Mouse (Mus musculus) neural tube, embryonic 13.5 days (tissue): Measurements from ENCODE around the gene Cd22. TPM values are rescaled to one million over a fixed set of nuclear protein-coding genes. Genes with fewer than 3 reads are reported as not detected.
"Not testable (repeated sequence)": the region's sequence is repeated elsewhere in the genome, so short reads cannot be mapped to it uniquely, and the experiment has no call there.

Source experiments
- ATAC-seq: fragments of 200-750 bp; cut with Nextera tagmentation; 2 replicates; pipeline ENCODE4 v1.8.0; 2017; ENCODE audit warnings: low read depth, mild to moderate bottlenecking, moderate TSS enrichment, moderate library complexity
- H3K27ac ChIP-seq: fragments of 300-500 bp; sonication (generic); replicated peaks from 2 replicates; pipeline ENCODE4 v1.5.1; 2015; ENCODE audit warnings: moderate library complexity, mild to moderate bottlenecking, inconsistent platforms
- H3K27me3 ChIP-seq: fragments of 300-500 bp; sonication (generic); 2 replicates; pipeline ENCODE4 v1.6.1; 2015; ENCODE audit warnings: mild to moderate bottlenecking, inconsistent platforms
- H3K36me3 ChIP-seq: fragments of 300-500 bp; sonication (generic); 2 replicates; pipeline ENCODE4 v1.6.1; 2015; ENCODE audit warnings: mild to moderate bottlenecking, inconsistent platforms
- H3K4me1 ChIP-seq: fragments of 300-500 bp; sonication (generic); replicated peaks from 2 replicates; pipeline ENCODE4 v1.6.1; 2015; ENCODE audit warnings: inconsistent platforms
- H3K4me2 ChIP-seq: fragments of 300-500 bp; sonication (generic); 2 replicates; pipeline ENCODE4 v1.6.1; 2015; ENCODE audit warnings: inconsistent platforms, mild to moderate bottlenecking, moderate library complexity
- H3K4me3 ChIP-seq: fragments of 300-500 bp; sonication (generic); 2 replicates; pipeline ENCODE4 v1.5.1; 2015; ENCODE audit warnings: mild to moderate bottlenecking, inconsistent platforms
- H3K9ac ChIP-seq: fragments of 300-500 bp; sonication (generic); 2 replicates; pipeline ENCODE4 v1.6.1; 2015; ENCODE audit warnings: moderate library complexity, mild to moderate bottlenecking, inconsistent platforms
- H3K9me3 ChIP-seq: fragments of 300-500 bp; sonication (generic); 2 replicates; pipeline ENCODE4 v1.6.1; 2016; ENCODE audit warnings: inconsistent platforms
- WGBS: fragments of 180-500 bp; shearing (Covaris S2); methylation state at CpG from one replicate; pipeline ENCODE4 v1.1.7; 2015; 5-methylcytosine and 5-hydroxymethylcytosine counted together
- polyA plus RNA-seq: library from polyadenylated mRNA; unstranded; fragments of >200 nt; fragmentation: Nextera tagmentation; extraction: Ambion mirVana; gene quantifications from 2 replicates; pipeline ENCODE4 v1.2.1, GENCODE M21; 2015

The Cd22 gene
- 0.43 TPM in 1 of 2 replicates, not detected in the other for polyA plus RNA-seq

DNA sequence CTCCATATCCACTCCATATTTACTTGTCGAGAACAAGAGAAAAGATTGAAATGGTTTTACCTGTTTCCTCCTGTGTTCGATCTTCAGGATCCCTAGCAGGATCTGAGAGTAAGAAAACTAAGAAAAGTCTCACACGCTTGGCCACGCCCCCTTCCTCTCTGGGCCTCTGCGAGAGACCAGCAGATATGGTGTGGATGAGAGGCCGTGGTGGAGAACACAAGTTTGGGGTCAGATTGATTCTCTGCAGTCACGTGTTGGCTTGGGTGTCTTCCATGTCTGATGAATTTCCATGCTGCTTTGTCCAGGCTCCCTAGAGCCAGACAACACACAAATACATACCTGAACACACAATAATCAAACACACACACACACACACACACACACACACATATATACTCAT lies at the start of gene Cd22:
TSS of gene Cd22 (minus strand) at position 167 of the 400 bp plus-strand sequence.
- ATAC-seq: no peak
- Histone ChIP-seq H3K27me3 (no peaks in the 10 kb centered on the region), H3K4me3 (no peak within 1 kb of the TSS), H3K4me2 (no peak within 1 kb of the TSS), H3K4me1 (no peaks in the 10 kb centered on the region), H3K9me3 (no peaks in the 10 kb centered on the region), H3K27ac (no peak within 1 kb of the TSS), H3K36me3 (no peaks in the 10 kb centered on the region), H3K9ac (no peak within 1 kb of the TSS)
- 78% methylated on average over 7 of the region's 7 CpGs for WGBS

DNA sequence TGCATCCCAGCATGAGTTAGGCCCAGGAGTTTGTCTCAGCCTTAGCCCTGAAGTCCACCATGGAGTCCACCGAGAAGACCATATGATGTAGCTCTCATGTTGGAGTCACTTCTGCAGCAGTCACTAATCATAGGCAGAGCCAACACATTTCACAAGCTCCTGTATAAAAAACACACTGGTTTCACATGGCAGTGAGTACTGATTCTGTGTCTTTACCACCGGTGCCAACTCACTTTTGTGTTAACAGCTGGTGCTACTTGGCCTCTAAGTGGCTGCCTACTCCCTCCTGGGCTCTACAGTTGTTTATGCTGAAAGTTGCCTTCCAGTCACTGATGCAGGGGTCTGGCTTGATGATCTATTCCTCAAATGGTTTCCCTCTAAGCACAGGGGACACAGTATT lies 44.4 kb upstream of the Cd22 start, which contains the start of gene Hamp2:
TSS of gene Hamp2 (minus strand) at position 101 of the 400 bp plus-strand sequence.
- not testable (repeated sequence) for H3K9me3 ChIP-seq, H3K36me3 ChIP-seq, H3K4me2 ChIP-seq, H3K9ac ChIP-seq, H3K4me3 ChIP-seq, H3K27ac ChIP-seq, H3K27me3 ChIP-seq, ATAC-seq, H3K4me1 ChIP-seq
- 68% methylated on average over 2 of the region's 2 CpGs for WGBS

DNA sequence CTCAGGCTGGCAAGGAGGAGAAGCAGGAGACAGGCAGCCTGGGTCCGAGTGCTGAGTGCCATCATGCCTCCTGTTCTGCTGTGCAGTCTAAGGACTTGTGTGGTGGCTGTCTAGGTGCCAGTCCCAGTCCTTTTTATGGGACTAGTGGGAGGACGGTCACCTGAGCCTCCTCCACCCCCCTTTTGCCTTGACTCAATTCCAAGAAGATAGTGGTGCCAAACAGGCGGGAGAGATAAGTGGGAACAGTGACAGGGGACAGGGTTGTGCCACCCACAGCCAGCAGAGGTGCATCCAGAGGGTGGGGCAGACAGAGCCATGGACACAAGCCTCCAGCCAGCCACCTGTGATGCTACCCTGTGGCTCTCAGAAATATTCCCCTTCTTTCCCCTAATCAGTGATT lies 43.9 kb upstream of the Cd22 start:
- Histone ChIP-seq H3K27ac (no peak overlapping the region), H3K9me3 (no peaks in the 10 kb centered on the region), H3K4me2 (no peak overlapping the region), H3K27me3 (no peaks in the 10 kb centered on the region), H3K9ac (no peak overlapping the region), H3K36me3 (no peaks in the 10 kb centered on the region), H3K4me1 (no peaks in the 10 kb centered on the region), H3K4me3 (no peak overlapping the region)
- ATAC-seq: no peak
- WGBS: 71% methylated on average over 3 of the region's 3 CpGs

- not testable (repeated sequence) for H3K9me3 ChIP-seq, H3K27me3 ChIP-seq, H3K9ac ChIP-seq, H3K27ac ChIP-seq, H3K36me3 ChIP-seq, ATAC-seq, H3K4me2 ChIP-seq, H3K4me1 ChIP-seq, H3K4me3 ChIP-seq
- 55% methylated on average over 3 of the region's 3 CpGs for WGBS
These were observed 42.3 kb upstream of the Cd22 start for GRCm38 (mm10) chr7:30922490-30922889.

GRCm38 (mm10) chr7:30920217-30920616 lies 40.1 kb upstream of the Cd22 start:
- Histone ChIP-seq H3K36me3 (no peaks in the 10 kb centered on the region), H3K4me1 (no peaks in the 10 kb centered on the region), H3K9ac (no peak overlapping the region), H3K27ac (no peak overlapping the region), H3K4me2 (no peak overlapping the region), H3K9me3 (no peaks in the 10 kb centered on the region), H3K27me3 (no peaks in the 10 kb centered on the region), H3K4me3 (no peak overlapping the region)
- WGBS: 54% methylated on average over 3 of the region's 3 CpGs
- no peak for ATAC-seq

- H3K9ac ChIP-seq: no peak overlapping the region
- H3K27me3 ChIP-seq: no peaks in the 10 kb centered on the region
These were observed 37.1 kb upstream of the Cd22 start for GRCm38 (mm10) chr7:30917219-30917618.

GRCm38 (mm10) chr7:30916713-30917112 lies 36.6 kb upstream of the Cd22 start:
- H3K27ac ChIP-seq: no peak overlapping the region
- H3K4me1 ChIP-seq: no peaks in the 10 kb centered on the region
- no peaks in the 10 kb centered on the region for H3K9me3 ChIP-seq
- H3K9ac ChIP-seq: no peak overlapping the region
- no peaks in the 10 kb centered on the region for H3K36me3 ChIP-seq
- 42% methylated on average over 6 of the region's 6 CpGs for WGBS
- no peak overlapping the region for H3K4me2 ChIP-seq
- no peak overlapping the region for H3K4me3 ChIP-seq
- ATAC-seq: no peak
- H3K27me3 ChIP-seq: no peaks in the 10 kb centered on the region

More at GRCm38 (mm10) chr7:30917219-30917618, 37.1 kb upstream of the Cd22 start:
- ATAC-seq: no peak
- H3K4me2 ChIP-seq: no peak overlapping the region
- H3K9me3 ChIP-seq: no peaks in the 10 kb centered on the region
- H3K4me3 ChIP-seq: no peak overlapping the region
- 63% methylated on average over 4 of the region's 4 CpGs for WGBS
- no peaks in the 10 kb centered on the region for H3K36me3 ChIP-seq
- H3K4me1 ChIP-seq: no peaks in the 10 kb centered on the region
- no peak overlapping the region for H3K27ac ChIP-seq

DNA sequence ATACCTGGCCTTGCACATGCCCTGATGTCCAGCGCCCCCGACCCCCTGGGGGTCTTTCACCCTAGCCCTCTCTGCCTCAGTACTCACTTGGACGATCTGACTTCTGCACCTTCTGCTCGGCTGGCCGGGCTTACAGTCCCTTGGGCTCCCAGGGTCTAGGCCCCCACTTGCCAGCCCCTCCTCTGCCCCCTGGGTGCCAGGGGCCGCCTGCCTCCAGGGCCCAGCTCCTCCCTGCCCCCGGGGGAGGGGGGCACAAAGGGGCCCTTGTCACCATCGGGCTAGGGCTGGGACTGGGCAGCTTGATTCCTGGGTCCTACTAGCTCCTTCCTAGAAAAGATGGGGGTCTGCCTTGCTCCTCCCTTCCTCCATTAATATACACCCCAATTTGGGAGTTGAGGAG lies 34.6 kb upstream of the Cd22 start, which contains the start of gene Mag:
TSS of gene Mag (minus strand) at position 142 of the 400 bp plus-strand sequence.
- no peaks in the 10 kb centered on the region for H3K27me3 ChIP-seq
- WGBS: 80% methylated on average over 8 of the region's 8 CpGs
- H3K36me3 ChIP-seq: no peaks in the 10 kb centered on the region
- no peak within 1 kb of the TSS for H3K9ac ChIP-seq
- H3K27ac ChIP-seq: no peak within 1 kb of the TSS
- no peak within 1 kb of the TSS for H3K4me2 ChIP-seq
- ATAC-seq: no peak
- no peaks in the 10 kb centered on the region for H3K4me1 ChIP-seq
- H3K4me3 ChIP-seq: no peak within 1 kb of the TSS
- H3K9me3 ChIP-seq: no peaks in the 10 kb centered on the region

DNA sequence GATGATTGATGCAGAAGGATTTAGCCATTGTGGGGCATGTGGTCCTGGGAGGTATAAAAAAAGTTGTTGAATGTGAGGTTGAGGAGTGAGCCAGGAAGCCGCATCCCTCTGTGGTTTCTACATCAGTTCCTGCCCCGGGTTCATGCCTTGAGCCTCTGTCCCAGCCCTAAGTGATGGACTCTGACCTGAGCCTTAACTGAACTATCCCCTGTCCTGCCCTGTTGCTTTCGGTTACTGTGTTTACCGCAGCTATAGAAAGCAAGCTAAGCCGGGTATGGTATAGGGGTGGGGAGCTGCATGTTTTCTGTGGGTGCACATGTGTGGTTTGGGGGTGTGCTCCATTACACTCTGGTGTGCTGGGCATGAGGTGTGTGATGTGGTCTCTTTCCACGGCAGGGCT lies 29.6 kb upstream of the Cd22 start:
- H3K9ac ChIP-seq: no peak overlapping the region
- no peak for ATAC-seq
- no peak overlapping the region for H3K4me3 ChIP-seq
- no peak overlapping the region for H3K4me2 ChIP-seq
- H3K27me3 ChIP-seq: peaks cover 4% of the 10 kb centered on the region; the same call in 1 of the 2 replicates
- H3K36me3 ChIP-seq: no peaks in the 10 kb centered on the region
- H3K9me3 ChIP-seq: no peaks in the 10 kb centered on the region
- 90% methylated on average over 6 of the region's 6 CpGs for WGBS
- no peak overlapping the region for H3K27ac ChIP-seq
- peaks cover 10% of the 10 kb centered on the region for H3K4me1 ChIP-seq

GRCm38 (mm10) chr7:30908992-30909431 lies 28.9 kb upstream of the Cd22 start:
- peak; percentile 58; the same call in 1 of the 2 replicates for ATAC-seq
- H3K9me3 ChIP-seq: no peaks in the 10 kb centered on the region
- WGBS: 26% methylated on average over 16 of the region's 17 CpGs

GRCm38 (mm10) chr7:30908277-30908991 lies 28.3 kb upstream of the Cd22 start:
- Histone ChIP-seq H3K9me3 (no peaks in the 10 kb centered on the region), H3K36me3 (no peaks in the 10 kb centered on the region), H3K27me3 (peaks cover 4% of the 10 kb centered on the region; the same call in 1 of the 2 replicates), H3K27ac (no peak overlapping the region), H3K4me1 (peaks cover 10% of the 10 kb centered on the region), H3K4me2 (peak overlapping the region; percentile 59), H3K4me3 (peak overlapping the region; percentile 30), H3K9ac (peak overlapping the region; percentile 9; the same call in 1 of the 2 replicates)
- 4% methylated on average over 25 of the region's 26 CpGs for WGBS
- peak; percentile 62 for ATAC-seq

More at GRCm38 (mm10) chr7:30908992-30909431, 28.9 kb upstream of the Cd22 start:
- no peaks in the 10 kb centered on the region for H3K36me3 ChIP-seq
- peaks cover 4% of the 10 kb centered on the region; the same call in 1 of the 2 replicates for H3K27me3 ChIP-seq
- peak overlapping the region; percentile 59 for H3K4me2 ChIP-seq
- H3K4me1 ChIP-seq: peaks cover 10% of the 10 kb centered on the region
- no peak overlapping the region for H3K27ac ChIP-seq
- no peak overlapping the region for H3K9ac ChIP-seq
- peak overlapping the region; percentile 30; the same call in 1 of the 2 replicates for H3K4me3 ChIP-seq

GRCm38 (mm10) chr7:30904042-30904441 lies 23.9 kb upstream of the Cd22 start:
- Histone ChIP-seq H3K9me3 (no peaks in the 10 kb centered on the region), H3K27me3 (peaks cover 4% of the 10 kb centered on the region; the same call in 1 of the 2 replicates), H3K4me1 (peaks cover 10% of the 10 kb centered on the region), H3K9ac (no peak overlapping the region), H3K4me2 (no peak overlapping the region), H3K4me3 (no peak overlapping the region), H3K36me3 (no peaks in the 10 kb centered on the region), H3K27ac (no peak overlapping the region)
- no peak for ATAC-seq
- WGBS: 56% methylated on average over 4 of the region's 4 CpGs
